Mouse (Mus musculus) MEL (cell line): ENCODE data around the gene Olfr670. TPM values are rescaled to one million over a fixed set of nuclear protein-coding genes. Genes with fewer than 3 reads are reported as not detected.

Experiments used
- DNase-seq: peaks from one replicate; pipeline ENCODE4 v3.0.0; 2011; ENCODE audit warnings: low read depth, low spot score
- H3K27ac ChIP-seq: 2 replicates; pipeline ENCODE4 v1.5.1; 2012; ENCODE audit warnings: low read depth, mild to moderate bottlenecking, control low read depth, low read length, moderate library complexity; ENCODE audit not compliant: control insufficient read depth
- H3K27me3 ChIP-seq, 2 experiments: fragments of 150-350 bp in 1 of 2; sonication (generic) in 1 of 2; 2 replicates each; pipeline ENCODE4 v1.6.1; 2012; ENCODE audit warnings: low read length in 2 of 2, mild to moderate bottlenecking in 2 of 2, improper control_type of control experiment in 1 of 2, moderate library complexity in 1 of 2; ENCODE audit not compliant: insufficient read depth in 2 of 2, control insufficient read depth in 1 of 2
- H3K36me3 ChIP-seq, 2 experiments: 2 replicates each; pipeline ENCODE4 v1.6.1; 2012 to 2014; ENCODE audit warnings: low read length in 2 of 2, improper control_type of control experiment in 1 of 2, inconsistent platforms in 1 of 2, mild to moderate bottlenecking in 1 of 2; ENCODE audit not compliant: insufficient read depth in 2 of 2, control insufficient read depth in 1 of 2
- H3K4me1 ChIP-seq, 2 experiments: fragments of 150-350 bp in 1 of 2; sonication (generic) in 1 of 2; 2 replicates each; pipeline ENCODE4 v1.6.1; 2012; ENCODE audit warnings: low read length in 2 of 2, improper control_type of control experiment in 1 of 2, mild to moderate bottlenecking in 1 of 2; ENCODE audit not compliant: insufficient read depth in 2 of 2, control insufficient read depth in 1 of 2
- H3K4me3 ChIP-seq, 2 experiments: fragments of 150-350 bp in 1 of 2; sonication (generic) in 1 of 2; 2 replicates each; pipeline ENCODE4 v1.5.1; 2012; ENCODE audit warnings: low read depth in 2 of 2, low read length in 2 of 2, mild to moderate bottlenecking in 2 of 2, moderate library complexity in 2 of 2, control low read depth in 1 of 2, improper control_type of control experiment in 1 of 2; ENCODE audit not compliant: control insufficient read depth in 1 of 2, insufficient read depth in 1 of 2
- H3K79me2 ChIP-seq: 2 replicates; pipeline ENCODE4 v1.6.1; 2012; ENCODE audit warnings: mild to moderate bottlenecking, low read length, moderate library complexity; ENCODE audit not compliant: control insufficient read depth, poor library complexity, insufficient read depth
- H3K9ac ChIP-seq: 2 replicates; pipeline ENCODE4 v1.6.1; 2012; ENCODE audit warnings: low read depth, mild to moderate bottlenecking, control low read depth, low read length, moderate library complexity; ENCODE audit not compliant: control insufficient read depth, poor library complexity, severe bottlenecking
- H3K9me3 ChIP-seq: fragments of 150-350 bp; sonication (generic); replicated peaks from 2 replicates; pipeline ENCODE4 v1.6.1; 2012; ENCODE audit warnings: mild to moderate bottlenecking, low read length, improper control_type of control experiment, moderate library complexity; ENCODE audit not compliant: insufficient read depth
- BHLHE40 ChIP-seq: IDR thresholded peaks from 2 replicates; pipeline ENCODE4 v1.6.1; 2012; ENCODE audit warnings: low read depth, mild to moderate bottlenecking, inconsistent platforms, low read length, improper control_type of control experiment, borderline replicate concordance
- CHD1 ChIP-seq: IDR thresholded peaks from 2 replicates; pipeline ENCODE4 v1.6.1; 2012; ENCODE audit warnings: low read depth, mild to moderate bottlenecking, inconsistent platforms, low read length, improper control_type of control experiment
- CTCF ChIP-seq, 3 experiments: IDR thresholded peaks in 2 of 3; conservative IDR thresholded peaks in 1 of 3; 2 replicates each; pipeline ENCODE4 v1.5.1; 2011 to 2012; ENCODE audit warnings: low read length in 3 of 3, low read depth in 2 of 3, mild to moderate bottlenecking in 2 of 3, improper control_type of control experiment in 1 of 3, inconsistent platforms in 1 of 3, mixed read lengths in 1 of 3, moderate library complexity in 1 of 3; ENCODE audit not compliant: control insufficient read depth in 1 of 3, insufficient read depth in 1 of 3, poor library complexity in 1 of 3, severe bottlenecking in 1 of 3
- E2F4 ChIP-seq: IDR thresholded peaks from 2 replicates; pipeline ENCODE4 v1.6.1; 2011; ENCODE audit warnings: low read depth, low read length, improper control_type of control experiment, borderline replicate concordance
- ELF1 ChIP-seq: IDR thresholded peaks from 2 replicates; pipeline ENCODE4 v1.6.1; 2014; ENCODE audit warnings: low read depth, mild to moderate bottlenecking, inconsistent platforms, low read length, improper control_type of control experiment, moderate library complexity
- ETS1 ChIP-seq: IDR thresholded peaks from 2 replicates; pipeline ENCODE4 v1.6.1; 2012; ENCODE audit warnings: low read depth, mild to moderate bottlenecking, inconsistent platforms, low read length, improper control_type of control experiment, moderate library complexity
- GATA1 ChIP-seq: IDR thresholded peaks from 2 replicates; pipeline ENCODE4 v1.6.1; 2011; ENCODE audit warnings: low read depth, low read length, improper control_type of control experiment
- HCFC1 ChIP-seq: IDR thresholded peaks from 2 replicates; pipeline ENCODE4 v1.6.1; 2012; ENCODE audit warnings: low read depth, mild to moderate bottlenecking, inconsistent platforms, low read length, improper control_type of control experiment, moderate library complexity
- KAT2A ChIP-seq: conservative IDR thresholded peaks from 2 replicates; pipeline ENCODE4 v1.6.1; 2012; ENCODE audit warnings: low read depth, low read length, improper control_type of control experiment, inconsistent platforms
- MAFK ChIP-seq: IDR thresholded peaks from 2 replicates; pipeline ENCODE4 v1.6.1; 2011; ENCODE audit warnings: low read depth, mild to moderate bottlenecking, low read length, improper control_type of control experiment, borderline replicate concordance
- MEF2A ChIP-seq: IDR thresholded peaks from 2 replicates; pipeline ENCODE4 v1.6.1; 2014; ENCODE audit warnings: low read depth, mild to moderate bottlenecking, inconsistent platforms, low read length, improper control_type of control experiment; ENCODE audit not compliant: poor library complexity, insufficient replicate concordance, severe bottlenecking; ENCODE audit errors: extremely low read depth
- MYB ChIP-seq: IDR thresholded peaks from 2 replicates; pipeline ENCODE4 v1.6.1; 2011; ENCODE audit warnings: mild to moderate bottlenecking, low read depth, low read length, improper control_type of control experiment
- NRF1 ChIP-seq: IDR thresholded peaks from 2 replicates; pipeline ENCODE4 v1.6.1; 2014; ENCODE audit warnings: low read depth, mild to moderate bottlenecking, inconsistent platforms, low read length, improper control_type of control experiment, moderate library complexity; ENCODE audit not compliant: poor library complexity, insufficient read depth, severe bottlenecking
- SMC3 ChIP-seq: IDR thresholded peaks from 2 replicates; pipeline ENCODE4 v1.6.1; 2011; ENCODE audit warnings: low read depth, low read length, improper control_type of control experiment
- TBP ChIP-seq: IDR thresholded peaks from 2 replicates; pipeline ENCODE4 v1.8.0; 2011; ENCODE audit warnings: low read depth, low read length, improper control_type of control experiment
- TCF12 ChIP-seq: IDR thresholded peaks from 2 replicates; pipeline ENCODE4 v1.6.1; 2014; ENCODE audit warnings: low read depth, mild to moderate bottlenecking, inconsistent platforms, low read length, improper control_type of control experiment, moderate library complexity
- UBTF ChIP-seq: IDR thresholded peaks from 2 replicates; pipeline ENCODE4 v1.6.1; 2012; ENCODE audit warnings: low read depth, mild to moderate bottlenecking, inconsistent platforms, low read length, improper control_type of control experiment, moderate library complexity, borderline replicate concordance; ENCODE audit not compliant: insufficient read depth
- USF2 ChIP-seq, 2 experiments: IDR thresholded peaks; 2 replicates each; pipeline ENCODE4 v1.6.1; 2011 to 2012; ENCODE audit warnings: improper control_type of control experiment in 2 of 2, low read length in 2 of 2, borderline replicate concordance in 1 of 2, inconsistent platforms in 1 of 2, low read depth in 1 of 2, mild to moderate bottlenecking in 1 of 2; ENCODE audit not compliant: insufficient read depth in 1 of 2
- ZC3H11A ChIP-seq: IDR thresholded peaks from 2 replicates; pipeline ENCODE4 v1.6.1; 2012; ENCODE audit warnings: low read depth, mild to moderate bottlenecking, inconsistent platforms, low read length, improper control_type of control experiment
- ZNF384 ChIP-seq: IDR thresholded peaks from 2 replicates; pipeline ENCODE4 v1.6.1; 2012; ENCODE audit warnings: low read depth, mild to moderate bottlenecking, inconsistent platforms, low read length, improper control_type of control experiment
- polyA plus RNA-seq, 2 experiments: library from polyadenylated mRNA; stranded (reverse) in 1 of 2; unstranded in 1 of 2; fragments of >175 nt in 1 of 2; fragments of >200 nt in 1 of 2; gene quantifications; 2 replicates each; pipeline versions ENCODE4 v1.2.1 to v1.2.4; 2012; ENCODE audit warnings: low replicate concordance in 2 of 2, low read depth in 1 of 2; ENCODE audit not compliant: insufficient read length in 2 of 2, insufficient read depth in 1 of 2, missing spikeins in 1 of 2
- total RNA-seq: library from RNA; depleted of rRNA; stranded (reverse); fragments of 300-350 nt; gene quantifications from 2 replicates; pipeline ENCODE4 v1.2.3, GENCODE M21; 2012; rRNA removed

The Olfr670 gene
- total and polyA plus RNA-seq, 3 experiments, result not detected

DNA sequence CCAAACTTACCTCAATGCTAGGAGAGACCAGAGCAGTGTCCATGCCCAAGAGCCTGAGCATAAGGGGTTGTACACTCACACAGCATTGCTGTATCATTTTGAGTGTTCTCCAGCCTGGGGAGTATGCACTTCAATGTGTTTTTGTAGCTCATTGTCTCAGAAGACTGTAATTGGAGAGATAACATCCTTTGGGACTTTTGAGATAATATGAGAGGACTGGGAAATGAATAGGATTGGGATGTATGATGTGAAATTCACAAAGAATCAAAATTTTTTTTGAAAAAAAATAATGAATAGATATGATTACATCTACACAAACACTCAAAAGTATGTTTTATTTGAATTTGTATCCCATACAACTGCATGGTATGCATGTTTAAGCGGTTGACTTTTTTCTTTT, 34.5 kb downstream of the Olfr670 start, which contains the start of gene Olfr668:
Gene Olfr668 (minus strand): TSS at position 101 of the 400 bp plus-strand sequence.
- Histone ChIP-seq H3K4me3 (no peak within 1 kb of the TSS), H3K36me3 (no peaks in the 10 kb centered on the region), H3K79me2 (no peaks in the 10 kb centered on the region), H3K27me3 (no peaks in the 10 kb centered on the region), H3K27ac (no peak within 1 kb of the TSS), H3K9ac (no peak within 1 kb of the TSS), H3K4me1 (no peaks in the 10 kb centered on the region), H3K9me3 (no peaks in the 10 kb centered on the region)
- DNase-seq, result no peak
- no peak for TF ChIP-seq USF2 (IDR thresholded peaks at IDR 0.05; ENCODE audit: borderline replicate concordance in 1 of 2, insufficient read depth in 1 of 2, low read depth in 1 of 2, low read length in 2 of 2)
- TF ChIP-seq NRF1, result no peak
- TF ChIP-seq ZNF384, result no peak
- TF ChIP-seq TCF12, result no peak
- no peak for TF ChIP-seq HCFC1
- no peak for TF ChIP-seq MAFK

GRCm38 (mm10) chr7:104921382-104921781, 41.0 kb downstream of the Olfr670 start, which contains the start of gene Olfr667:
Gene Olfr667 (minus strand): TSS chr7:104921482.
- H3K79me2 ChIP-seq, result no peaks in the 10 kb centered on the region
- H3K9me3 ChIP-seq, result no peaks in the 10 kb centered on the region
- H3K27me3 ChIP-seq, result no peaks in the 10 kb centered on the region; a peak in 1 of 4 replicates
- H3K27ac ChIP-seq, result no peak within 1 kb of the TSS
- no peak within 1 kb of the TSS for H3K9ac ChIP-seq
- no peaks in the 10 kb centered on the region for H3K4me1 ChIP-seq
- no peak within 1 kb of the TSS for H3K4me3 ChIP-seq
- no peak for DNase-seq
- TF ChIP-seq ELF1, result no peak
- TF ChIP-seq MEF2A, result no peak
- TF ChIP-seq HCFC1, result no peak
- TF ChIP-seq ZC3H11A, result no peak
- no peak for TF ChIP-seq TBP
- TF ChIP-seq ETS1, result no peak
- no peak for TF ChIP-seq KAT2A
- no peak for TF ChIP-seq GATA1
- no peak for TF ChIP-seq CHD1
- no peak for TF ChIP-seq MYB
- no peak for TF ChIP-seq UBTF
- no peak for TF ChIP-seq BHLHE40
- TF ChIP-seq CTCF (IDR thresholded peaks at IDR 0.05 in 2 of 3, conservative IDR thresholded peaks at IDR 0.05 in 1 of 3; ENCODE audit: control insufficient read depth in 1 of 3, insufficient read depth in 1 of 3, low read depth in 2 of 3, low read length in 3 of 3, poor library complexity in 1 of 3, severe bottlenecking in 1 of 3), result no peak
- TF ChIP-seq TCF12, result no peak
- no peak for TF ChIP-seq E2F4
- no peak for TF ChIP-seq SMC3
- H3K36me3 ChIP-seq, result no peaks in the 10 kb centered on the region

Other genes with a start within 250 kb of the Olfr670 start
- gene Usp17le, start 185.2 kb downstream of the Olfr670 start, total RNA-seq, result not detected in 2 replicates
- not detected for gene Usp17le, start 185.2 kb downstream of the Olfr670 start, polyA plus RNA-seq
- not detected in 2 replicates for gene Usp17lb, start 120.0 kb downstream of the Olfr670 start, total RNA-seq
- not detected for gene Usp17lb, start 120.0 kb downstream of the Olfr670 start, polyA plus RNA-seq
- not detected in 2 replicates for gene Usp17la, start 105.6 kb downstream of the Olfr670 start, total RNA-seq
- gene Usp17la, start 105.6 kb downstream of the Olfr670 start, polyA plus RNA-seq, result not detected
- gene Olfr665, start 84.6 kb downstream of the Olfr670 start, total RNA-seq, result not detected in 2 replicates
- gene Olfr665, start 84.6 kb downstream of the Olfr670 start, polyA plus RNA-seq, result not detected
- not detected in 2 replicates for gene Olfr666, start 66.7 kb downstream of the Olfr670 start, total RNA-seq
- gene Olfr666, start 66.7 kb downstream of the Olfr670 start, polyA plus RNA-seq, result not detected
- not detected in 2 replicates for gene Olfr667, start 41.1 kb downstream of the Olfr670 start, total RNA-seq
- not detected for gene Olfr667, start 41.1 kb downstream of the Olfr670 start, polyA plus RNA-seq
- gene Olfr668, start 34.6 kb downstream of the Olfr670 start, total RNA-seq, result not detected in 2 replicates
- not detected for gene Olfr668, start 34.6 kb downstream of the Olfr670 start, polyA plus RNA-seq
- not detected in 2 replicates for gene Olfr669, start 28.4 kb downstream of the Olfr670 start, total RNA-seq
- gene Olfr669, start 28.4 kb downstream of the Olfr670 start, polyA plus RNA-seq, result not detected
- gene Olfr671, start 16.5 kb upstream of the Olfr670 start, total RNA-seq, result not detected in 2 replicates
- not detected for gene Olfr671, start 16.5 kb upstream of the Olfr670 start, polyA plus RNA-seq
- gene Olfr672, start 39.4 kb upstream of the Olfr670 start, total RNA-seq, result not detected in 2 replicates
- gene Olfr672, start 39.4 kb upstream of the Olfr670 start, polyA plus RNA-seq, result not detected
- gene Olfr675, start 65.8 kb upstream of the Olfr670 start, total RNA-seq, result not detected in 2 replicates
- gene Olfr675, start 65.8 kb upstream of the Olfr670 start, polyA plus RNA-seq, result not detected
- not detected in 2 replicates for gene Olfr676, start 70.1 kb upstream of the Olfr670 start, total RNA-seq
- not detected for gene Olfr676, start 70.1 kb upstream of the Olfr670 start, polyA plus RNA-seq
- not detected in 2 replicates for gene Olfr677, start 88.8 kb upstream of the Olfr670 start, total RNA-seq
- not detected for gene Olfr677, start 88.8 kb upstream of the Olfr670 start, polyA plus RNA-seq
- gene Olfr678, start 101.9 kb upstream of the Olfr670 start, total RNA-seq, result not detected in 2 replicates
- not detected for gene Olfr678, start 101.9 kb upstream of the Olfr670 start, polyA plus RNA-seq
- gene Olfr679, start 118.6 kb upstream of the Olfr670 start, total RNA-seq, result not detected in 2 replicates
- gene Olfr679, start 118.6 kb upstream of the Olfr670 start, polyA plus RNA-seq, result not detected
- not detected in 2 replicates for gene Olfr680-ps1, start 130.2 kb upstream of the Olfr670 start, total RNA-seq
- gene Olfr680-ps1, start 130.2 kb upstream of the Olfr670 start, polyA plus RNA-seq, result not detected
- gene Olfr681, start 154.2 kb upstream of the Olfr670 start, total RNA-seq, result not detected in 2 replicates
- gene Olfr681, start 154.2 kb upstream of the Olfr670 start, polyA plus RNA-seq, result not detected
- not detected in 2 replicates for gene Olfr683, start 184.4 kb upstream of the Olfr670 start, total RNA-seq
- gene Olfr683, start 184.4 kb upstream of the Olfr670 start, polyA plus RNA-seq, result not detected
- gene Olfr684, start 201.0 kb upstream of the Olfr670 start, total RNA-seq, result not detected in 2 replicates
- gene Olfr684, start 201.0 kb upstream of the Olfr670 start, polyA plus RNA-seq, result not detected
- not detected in 2 replicates for gene Olfr685, start 223.4 kb upstream of the Olfr670 start, total RNA-seq
- gene Olfr685, start 223.4 kb upstream of the Olfr670 start, polyA plus RNA-seq, result not detected
- gene Olfr686, start 244.9 kb upstream of the Olfr670 start, total RNA-seq, result not detected in 2 replicates
- gene Olfr686, start 244.9 kb upstream of the Olfr670 start, polyA plus RNA-seq, result not detected